Mouse (Mus musculus) naive thymus-derived CD4-positive, alpha-beta T cell, adult 2 months (primary cell): Measurements from ENCODE around the gene Slc16a8.
A peak's percentile ranks its signal among the peaks of the same experiment; 100 is the strongest.

Experiments used
- DNase-seq: peaks from one replicate; pipeline ENCODE4 v3.0.0-alpha.2; 2011; ENCODE audit warnings: low read depth

The Slc16a8 gene

DNA sequence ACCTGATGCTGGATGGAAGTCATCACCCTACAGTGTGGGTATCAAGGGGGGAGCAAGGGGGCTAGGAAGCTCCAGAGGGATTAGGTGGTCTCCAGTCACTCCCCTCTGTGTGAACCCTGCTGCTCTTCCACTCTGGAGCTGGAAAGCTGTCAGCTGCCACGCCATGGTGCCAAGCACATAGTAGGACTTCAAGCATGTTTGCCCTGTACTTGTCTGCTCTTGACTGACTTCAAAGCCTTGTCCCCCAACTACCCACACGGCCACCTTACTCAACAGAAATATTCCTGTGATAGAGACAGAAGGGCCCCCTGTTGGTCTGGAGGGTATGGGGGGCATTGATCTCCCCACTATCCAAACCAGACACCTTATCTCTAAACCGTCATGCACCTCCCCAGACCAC is 38.4 kb downstream of the Slc16a8 start:
- no peak for DNase-seq

DNA sequence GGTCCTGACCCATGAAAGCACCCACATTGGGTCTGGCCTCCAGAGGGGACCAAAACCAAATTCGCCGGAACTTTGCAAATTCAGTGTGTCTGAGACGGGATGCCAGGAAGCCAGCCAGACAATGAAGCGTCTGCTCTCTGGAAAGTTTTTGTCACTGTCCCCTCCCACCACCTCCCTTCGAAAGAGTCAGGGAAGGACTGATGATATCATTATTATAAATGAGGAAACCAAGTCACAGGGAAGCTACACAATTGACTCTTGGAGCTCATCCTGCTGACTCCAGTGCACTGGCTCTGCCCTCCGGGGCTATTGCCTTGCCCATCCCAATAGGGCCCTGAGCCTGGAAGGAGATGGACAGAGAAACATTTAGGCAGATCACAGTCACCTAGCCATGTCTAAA is 41.0 kb downstream of the Slc16a8 start:
- DNase-seq = no peak

DNA sequence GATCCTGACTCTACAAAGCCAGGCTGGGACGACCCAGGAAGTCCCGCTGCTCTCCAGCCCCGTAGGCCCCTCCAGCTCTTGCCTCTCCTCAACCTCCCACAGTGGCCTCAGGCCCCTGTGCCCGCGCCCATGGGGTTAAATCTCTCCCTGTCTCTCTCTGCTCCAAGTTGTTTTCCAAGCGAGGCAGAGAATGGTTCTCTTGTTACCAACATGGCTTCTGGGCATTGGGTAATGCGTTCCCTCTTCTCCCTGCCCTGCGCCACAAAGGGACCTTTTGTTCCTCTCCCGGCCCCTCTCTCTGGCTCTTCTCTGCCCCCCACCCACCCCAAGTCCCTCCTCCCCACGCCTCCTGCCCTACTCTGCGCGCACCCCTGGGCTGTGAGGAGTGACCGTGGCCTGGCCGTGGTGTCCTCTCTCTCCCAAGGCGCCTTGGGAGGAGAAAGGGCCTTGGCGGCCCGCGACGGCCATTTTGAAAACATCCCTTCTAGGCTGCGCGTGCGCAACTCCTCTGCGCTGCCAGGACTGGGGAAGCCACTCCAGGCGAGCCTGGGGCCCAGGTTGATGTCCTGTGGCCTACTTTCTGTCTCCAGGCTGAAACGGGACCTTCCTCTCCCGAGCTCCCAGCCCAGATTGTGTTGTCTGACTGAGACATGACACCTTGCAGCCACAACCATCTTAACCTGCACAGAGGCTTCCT is 41.7 kb downstream of the Slc16a8 start:
- DNase-seq = no peak

DNA sequence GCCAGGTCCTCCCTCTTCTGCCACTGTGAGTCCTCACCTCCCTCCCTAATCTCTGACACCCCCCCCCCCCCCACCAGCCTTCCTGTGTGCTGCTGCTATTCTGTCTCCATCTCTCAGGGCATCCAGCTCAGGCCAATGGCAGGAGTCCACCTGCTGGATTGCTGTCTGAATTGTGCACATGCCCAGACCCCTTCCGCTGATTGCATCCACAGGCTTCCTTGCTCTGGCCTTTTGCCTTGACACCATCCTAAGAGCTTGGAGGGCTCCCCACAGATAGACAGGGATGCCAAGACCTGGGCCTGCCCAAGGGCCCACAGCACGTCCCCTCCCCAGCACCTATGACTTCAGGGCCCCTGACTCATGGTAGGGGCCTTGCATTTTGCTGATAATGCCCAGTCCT is 44.2 kb downstream of the Slc16a8 start:
- no peak for DNase-seq

DNA sequence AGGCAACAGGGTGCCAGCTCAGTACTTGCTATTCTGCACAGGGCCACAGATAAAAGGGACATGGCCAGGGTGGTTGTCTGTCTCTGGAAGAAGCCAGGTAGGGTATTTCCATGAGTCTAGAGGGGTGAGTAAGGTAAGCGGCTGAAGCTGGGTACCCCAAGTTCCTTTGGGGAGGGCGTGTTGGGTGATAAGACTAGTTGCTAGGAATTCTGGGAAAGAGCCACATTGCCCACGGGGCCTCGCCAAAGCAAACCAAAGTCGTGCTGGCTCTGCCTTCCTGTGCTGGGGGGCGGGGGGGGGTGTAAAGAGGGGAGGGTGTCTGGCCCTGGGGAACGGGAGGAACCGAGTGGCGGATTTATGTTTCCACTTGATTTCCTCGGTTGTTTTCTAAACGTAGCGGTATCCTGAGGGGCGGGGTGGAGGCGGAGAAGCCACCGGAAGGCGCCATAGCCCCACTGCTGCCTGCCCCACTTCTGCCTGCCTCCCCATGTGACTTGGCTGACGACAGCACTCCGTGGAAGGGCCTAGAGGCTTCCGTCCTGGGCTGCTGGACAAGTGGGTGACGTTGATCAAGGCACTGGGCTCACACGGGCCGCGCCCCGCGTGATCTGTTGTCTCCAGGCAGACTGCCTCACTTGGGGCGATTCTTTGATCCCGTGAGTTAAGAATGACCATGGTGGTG is 45.7 kb downstream of the Slc16a8 start:
- DNase-seq = peak; percentile 82

DNA sequence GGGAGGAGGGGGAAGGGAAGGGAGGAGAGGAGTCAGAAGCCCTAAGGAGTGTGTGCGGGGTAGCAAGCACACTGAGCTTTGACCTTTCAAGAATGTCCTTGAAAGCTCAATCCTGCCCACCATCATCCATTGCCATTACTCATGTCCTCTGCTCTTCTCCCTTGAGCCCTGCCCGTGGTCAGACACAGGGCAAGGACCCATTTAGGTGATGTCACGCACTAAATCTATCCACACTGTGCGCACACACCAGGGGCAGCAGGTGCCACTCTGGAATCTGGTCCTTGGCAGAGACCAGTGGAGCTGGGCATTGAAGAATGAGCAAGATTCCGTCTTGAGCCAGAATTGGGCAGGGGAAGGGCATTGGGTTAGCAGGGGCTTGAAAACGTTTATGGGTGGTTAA is 46.4 kb downstream of the Slc16a8 start:
- no peak for DNase-seq

DNA sequence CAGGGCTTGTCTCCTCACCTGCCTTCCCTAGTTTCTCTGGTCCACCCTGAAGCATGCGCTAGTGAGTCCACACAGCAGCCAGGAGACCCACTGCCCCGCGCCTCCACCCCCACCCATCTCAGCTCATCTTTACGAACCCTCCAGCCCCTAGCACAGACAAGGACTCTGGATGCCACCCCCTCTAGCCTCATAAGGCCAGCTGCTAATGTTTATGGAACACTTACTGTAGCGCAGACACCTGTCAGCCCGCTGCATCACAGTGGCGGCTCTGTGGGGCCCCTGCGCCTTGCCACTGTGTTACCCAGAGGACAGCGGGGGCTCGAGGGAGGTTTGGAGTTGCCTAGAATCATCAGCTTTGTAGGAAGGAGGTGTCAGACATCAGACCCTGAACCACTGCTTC is 52.0 kb downstream of the Slc16a8 start:
- DNase-seq = no peak

DNA sequence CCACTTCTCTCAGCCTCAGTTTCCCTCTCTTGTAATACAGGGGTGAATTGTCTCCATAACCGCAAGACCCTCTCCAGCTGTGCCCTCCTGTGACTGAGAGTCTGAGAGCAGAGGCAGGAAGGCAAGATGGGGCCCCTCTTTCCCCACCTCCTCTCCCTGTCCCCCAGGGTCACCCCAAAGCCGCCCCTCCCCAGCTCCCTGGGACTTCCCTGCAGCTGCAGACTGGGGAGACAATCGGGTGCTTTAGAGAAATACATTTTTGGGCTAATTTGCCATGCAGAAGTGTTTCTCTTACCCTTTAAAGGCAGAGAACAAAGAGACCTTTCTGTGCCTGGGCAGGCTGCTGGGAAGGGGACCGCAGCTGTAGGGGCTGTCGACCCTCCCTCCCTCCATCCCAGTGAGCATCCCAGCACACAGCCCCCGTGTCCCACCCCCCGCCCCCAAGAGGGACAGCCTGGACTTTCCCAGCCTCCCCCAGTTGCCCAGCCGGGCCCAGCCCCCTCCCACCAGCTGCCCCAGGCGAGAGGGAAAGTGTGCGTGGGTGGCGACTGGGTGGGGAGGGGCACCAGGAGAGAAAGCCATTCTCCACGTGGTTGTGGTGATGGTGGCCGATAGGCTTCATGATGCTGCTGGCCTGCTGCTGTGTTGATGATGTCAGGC is 52.9 kb downstream of the Slc16a8 start:
- DNase-seq = no peak
